Mouse (Mus musculus) MEL (cell line): Measurements from ENCODE around the gene Tbcd. TPM values are rescaled to one million over a fixed set of nuclear protein-coding genes. Genes with fewer than 3 reads are reported as not detected.

Experiments
- DNase-seq: peaks from one replicate; pipeline ENCODE4 v3.0.0; 2011; ENCODE audit warnings: low read depth, low spot score
- H3K27ac ChIP-seq: 2 replicates; pipeline ENCODE4 v1.5.1; 2012; ENCODE audit warnings: low read depth, mild to moderate bottlenecking, control low read depth, low read length, moderate library complexity; ENCODE audit not compliant: control insufficient read depth
- H3K27me3 ChIP-seq, 2 experiments: fragments of 150-350 bp in 1 of 2; sonication (generic) in 1 of 2; 2 replicates each; pipeline ENCODE4 v1.6.1; 2012; ENCODE audit warnings: low read length in 2 of 2, mild to moderate bottlenecking in 2 of 2, improper control_type of control experiment in 1 of 2, moderate library complexity in 1 of 2; ENCODE audit not compliant: insufficient read depth in 2 of 2, control insufficient read depth in 1 of 2
- H3K36me3 ChIP-seq, 2 experiments: 2 replicates each; pipeline ENCODE4 v1.6.1; 2012 to 2014; ENCODE audit warnings: low read length in 2 of 2, improper control_type of control experiment in 1 of 2, inconsistent platforms in 1 of 2, mild to moderate bottlenecking in 1 of 2; ENCODE audit not compliant: insufficient read depth in 2 of 2, control insufficient read depth in 1 of 2
- H3K4me1 ChIP-seq, 2 experiments: fragments of 150-350 bp in 1 of 2; sonication (generic) in 1 of 2; 2 replicates each; pipeline ENCODE4 v1.6.1; 2012; ENCODE audit warnings: low read length in 2 of 2, improper control_type of control experiment in 1 of 2, mild to moderate bottlenecking in 1 of 2; ENCODE audit not compliant: insufficient read depth in 2 of 2, control insufficient read depth in 1 of 2
- H3K4me3 ChIP-seq, 2 experiments: fragments of 150-350 bp in 1 of 2; sonication (generic) in 1 of 2; 2 replicates each; pipeline ENCODE4 v1.5.1; 2012; ENCODE audit warnings: low read depth in 2 of 2, low read length in 2 of 2, mild to moderate bottlenecking in 2 of 2, moderate library complexity in 2 of 2, control low read depth in 1 of 2, improper control_type of control experiment in 1 of 2; ENCODE audit not compliant: control insufficient read depth in 1 of 2, insufficient read depth in 1 of 2
- H3K79me2 ChIP-seq: 2 replicates; pipeline ENCODE4 v1.6.1; 2012; ENCODE audit warnings: mild to moderate bottlenecking, low read length, moderate library complexity; ENCODE audit not compliant: control insufficient read depth, poor library complexity, insufficient read depth
- H3K9ac ChIP-seq: 2 replicates; pipeline ENCODE4 v1.6.1; 2012; ENCODE audit warnings: low read depth, mild to moderate bottlenecking, control low read depth, low read length, moderate library complexity; ENCODE audit not compliant: control insufficient read depth, poor library complexity, severe bottlenecking
- H3K9me3 ChIP-seq: fragments of 150-350 bp; sonication (generic); replicated peaks from 2 replicates; pipeline ENCODE4 v1.6.1; 2012; ENCODE audit warnings: mild to moderate bottlenecking, low read length, improper control_type of control experiment, moderate library complexity; ENCODE audit not compliant: insufficient read depth
- BHLHE40 ChIP-seq: IDR thresholded peaks from 2 replicates; pipeline ENCODE4 v1.6.1; 2012; ENCODE audit warnings: low read depth, mild to moderate bottlenecking, inconsistent platforms, low read length, improper control_type of control experiment, borderline replicate concordance
- CHD1 ChIP-seq: IDR thresholded peaks from 2 replicates; pipeline ENCODE4 v1.6.1; 2012; ENCODE audit warnings: low read depth, mild to moderate bottlenecking, inconsistent platforms, low read length, improper control_type of control experiment
- E2F4 ChIP-seq: IDR thresholded peaks from 2 replicates; pipeline ENCODE4 v1.6.1; 2011; ENCODE audit warnings: low read depth, low read length, improper control_type of control experiment, borderline replicate concordance
- EP300 ChIP-seq, 2 experiments: IDR thresholded peaks; 2 replicates each; pipeline ENCODE4 v1.6.1; 2011; ENCODE audit warnings: improper control_type of control experiment in 2 of 2, low read length in 2 of 2, low read depth in 1 of 2, mild to moderate bottlenecking in 1 of 2
- GABPA ChIP-seq: IDR thresholded peaks from 2 replicates; pipeline ENCODE4 v1.6.1; 2012; ENCODE audit warnings: low read depth, mild to moderate bottlenecking, inconsistent platforms, low read length, improper control_type of control experiment, moderate library complexity
- GATA1 ChIP-seq: IDR thresholded peaks from 2 replicates; pipeline ENCODE4 v1.6.1; 2011; ENCODE audit warnings: low read depth, low read length, improper control_type of control experiment
- HCFC1 ChIP-seq: IDR thresholded peaks from 2 replicates; pipeline ENCODE4 v1.6.1; 2012; ENCODE audit warnings: low read depth, mild to moderate bottlenecking, inconsistent platforms, low read length, improper control_type of control experiment, moderate library complexity
- KAT2A ChIP-seq: conservative IDR thresholded peaks from 2 replicates; pipeline ENCODE4 v1.6.1; 2012; ENCODE audit warnings: low read depth, low read length, improper control_type of control experiment, inconsistent platforms
- MAFK ChIP-seq: IDR thresholded peaks from 2 replicates; pipeline ENCODE4 v1.6.1; 2011; ENCODE audit warnings: low read depth, mild to moderate bottlenecking, low read length, improper control_type of control experiment, borderline replicate concordance
- MYB ChIP-seq: IDR thresholded peaks from 2 replicates; pipeline ENCODE4 v1.6.1; 2011; ENCODE audit warnings: mild to moderate bottlenecking, low read depth, low read length, improper control_type of control experiment
- MYC ChIP-seq: IDR thresholded peaks from 2 replicates; pipeline ENCODE4 v1.6.1; 2011; ENCODE audit warnings: low read depth, mild to moderate bottlenecking, low read length, improper control_type of control experiment, moderate library complexity
- POLR2A ChIP-seq, 2 experiments: IDR thresholded peaks; 2 replicates each; pipeline ENCODE4 v1.6.1; 2011 to 2012; ENCODE audit warnings: low read length in 2 of 2, mild to moderate bottlenecking in 2 of 2, control low read depth in 1 of 2, improper control_type of control experiment in 1 of 2, low read depth in 1 of 2, moderate library complexity in 1 of 2; ENCODE audit not compliant: control insufficient read depth in 1 of 2, insufficient read depth in 1 of 2, poor library complexity in 1 of 2
- POLR2AphosphoS2 ChIP-seq: IDR thresholded peaks from 2 replicates; pipeline ENCODE4 v1.6.1; 2011; ENCODE audit warnings: low read length, improper control_type of control experiment
- SIN3A ChIP-seq: IDR thresholded peaks from 2 replicates; pipeline ENCODE4 v1.6.1; 2012; ENCODE audit warnings: low read length, improper control_type of control experiment, inconsistent platforms
- TAL1 ChIP-seq: IDR thresholded peaks from 2 replicates; pipeline ENCODE4 v1.6.1; 2012; ENCODE audit warnings: mild to moderate bottlenecking, inconsistent platforms, low read length, moderate library complexity, mixed read lengths
- TCF12 ChIP-seq: IDR thresholded peaks from 2 replicates; pipeline ENCODE4 v1.6.1; 2014; ENCODE audit warnings: low read depth, mild to moderate bottlenecking, inconsistent platforms, low read length, improper control_type of control experiment, moderate library complexity
- USF1 ChIP-seq: IDR thresholded peaks from 2 replicates; pipeline ENCODE4 v1.6.1; 2014; ENCODE audit warnings: low read depth, mild to moderate bottlenecking, inconsistent platforms, low read length, improper control_type of control experiment, moderate library complexity
- ZC3H11A ChIP-seq: IDR thresholded peaks from 2 replicates; pipeline ENCODE4 v1.6.1; 2012; ENCODE audit warnings: low read depth, mild to moderate bottlenecking, inconsistent platforms, low read length, improper control_type of control experiment
- ZNF384 ChIP-seq: IDR thresholded peaks from 2 replicates; pipeline ENCODE4 v1.6.1; 2012; ENCODE audit warnings: low read depth, mild to moderate bottlenecking, inconsistent platforms, low read length, improper control_type of control experiment
- polyA plus RNA-seq, 2 experiments: library from polyadenylated mRNA; stranded (reverse) in 1 of 2; unstranded in 1 of 2; fragments of >175 nt in 1 of 2; fragments of >200 nt in 1 of 2; gene quantifications; 2 replicates each; pipeline versions ENCODE4 v1.2.1 to v1.2.4; 2012; ENCODE audit warnings: low replicate concordance in 2 of 2, low read depth in 1 of 2; ENCODE audit not compliant: insufficient read length in 2 of 2, insufficient read depth in 1 of 2, missing spikeins in 1 of 2
- total RNA-seq: library from RNA; depleted of rRNA; stranded (reverse); fragments of 300-350 nt; gene quantifications from 2 replicates; pipeline ENCODE4 v1.2.3, GENCODE M21; 2012

Tbcd gene
- total and polyA plus RNA-seq, 3 experiments = 50.0 to 65.3 TPM; not detected in 1

DNA sequence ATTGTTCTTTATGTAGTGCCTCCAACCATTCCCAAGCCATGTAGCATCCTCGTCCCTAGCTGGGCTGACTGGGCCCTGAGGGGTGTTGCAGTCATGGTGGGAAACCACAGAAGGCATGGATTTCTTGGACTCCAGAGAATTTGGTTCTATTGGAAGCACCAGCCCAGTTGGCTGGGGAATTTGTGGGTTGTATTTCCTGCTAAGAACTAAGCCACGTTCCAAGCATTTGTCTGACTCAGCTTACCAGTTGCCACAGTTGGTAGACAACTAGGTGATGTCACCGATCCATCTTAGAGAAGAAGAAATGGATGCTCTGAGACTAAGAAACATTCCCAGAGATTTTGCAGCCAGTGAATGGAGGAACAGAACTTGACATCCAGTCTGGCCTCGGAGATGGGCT, 10.1 kb upstream of the Tbcd start:
- Histone ChIP-seq H3K27me3 (peaks cover 3 to 6% of the 10 kb centered on the region in 2 experiments; a peak in 3 of 4 replicates), H3K9ac (no peak overlapping the region), H3K36me3 (peaks cover 0 to 9% of the 10 kb centered on the region in 2 experiments; a peak in 2 of 4 replicates), H3K9me3 (no peaks in the 10 kb centered on the region), H3K4me3 (no peak overlapping the region), H3K4me1 (peaks cover 0 to 6% of the 10 kb centered on the region in 2 experiments; a peak in 3 of 4 replicates), H3K79me2 (no peaks in the 10 kb centered on the region), H3K27ac (no peak overlapping the region)
- no peak for DNase-seq
- TF ChIP-seq HCFC1 (no peak), POLR2AphosphoS2 (no peak), USF1 (no peak), KAT2A (no peak), GATA1 (no peak), TAL1 (no peak), E2F4 (no peak), EP300 (IDR thresholded peaks at IDR 0.05; ENCODE audit: low read depth in 1 of 2, low read length in 2 of 2) (no peak), SIN3A (no peak), ZNF384 (no peak), MYC (no peak), GABPA (no peak), MYB (no peak), BHLHE40 (no peak), CHD1 (no peak), TCF12 (no peak)

GRCm38 (mm10) chr11:121442076-121442475, 9.7 kb upstream of the Tbcd start:
- Histone ChIP-seq H3K36me3 (peaks cover 0 to 9% of the 10 kb centered on the region in 2 experiments; a peak in 2 of 4 replicates), H3K4me1 (peaks cover 0 to 6% of the 10 kb centered on the region in 2 experiments; a peak in 3 of 4 replicates)
- no peak for TF ChIP-seq CHD1
- TF ChIP-seq POLR2A (IDR thresholded peaks at IDR 0.05; ENCODE audit: control insufficient read depth in 1 of 2, insufficient read depth in 1 of 2, low read depth in 1 of 2, low read length in 2 of 2, poor library complexity in 1 of 2) = no peak
- TF ChIP-seq TCF12 = no peak
- no peak for TF ChIP-seq ZC3H11A
- TF ChIP-seq MAFK = no peak

More at GRCm38 (mm10) chr11:121442076-121442475, 9.7 kb upstream of the Tbcd start:
- no peak overlapping the region for H3K4me3 ChIP-seq
- H3K79me2 ChIP-seq = no peaks in the 10 kb centered on the region
- H3K9me3 ChIP-seq = no peaks in the 10 kb centered on the region
- H3K9ac ChIP-seq = no peak overlapping the region
- H3K27ac ChIP-seq = no peak overlapping the region
- DNase-seq = no peak
- peaks cover 3 to 6% of the 10 kb centered on the region in 2 experiments; a peak in 3 of 4 replicates for H3K27me3 ChIP-seq
